Mouse (Mus musculus): ENCODE data around the gene Zbtb16.
A peak's percentile ranks its signal among the peaks of the same experiment; 100 is the strongest.

Gene Zbtb16

DNA sequence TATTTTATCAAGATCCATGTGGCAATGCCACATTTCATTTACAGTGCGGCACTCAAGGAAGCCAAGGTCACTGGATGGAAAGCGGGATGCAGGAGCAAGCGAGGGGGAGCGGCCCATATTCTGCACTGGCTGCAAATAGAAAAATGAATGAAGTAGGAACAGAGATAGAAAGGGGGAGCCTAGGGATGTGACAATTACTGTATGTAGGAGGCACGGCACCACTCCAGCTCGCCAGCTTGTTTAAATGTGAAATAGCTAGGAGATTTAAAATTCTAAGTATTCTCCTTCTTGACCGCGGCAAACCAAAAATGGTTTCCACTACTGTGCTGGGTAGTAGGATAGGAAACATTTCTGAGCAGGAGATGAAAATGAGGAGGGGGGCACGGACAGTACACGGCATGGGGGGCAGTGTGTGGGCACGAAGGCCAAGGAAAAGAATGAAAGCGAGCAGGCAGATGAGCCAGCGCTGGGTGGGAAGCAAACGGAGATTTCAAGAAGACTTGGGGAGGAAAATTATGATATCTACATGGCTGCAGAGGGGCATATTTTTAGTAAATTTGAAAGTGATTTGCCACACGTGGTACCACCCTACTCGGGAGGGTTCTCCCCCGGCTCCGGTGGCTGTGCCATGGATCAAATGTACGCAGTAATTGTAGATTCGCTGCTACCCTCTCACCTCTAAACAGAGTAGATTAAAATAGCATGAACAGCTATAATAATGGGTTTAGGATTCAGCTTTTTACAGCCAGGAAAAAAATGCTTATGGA lies 68.2 kb downstream of the Zbtb16 start:
- no peak for DNase-seq (ENCODE audit: low spot score in 2 of 2)

DNA sequence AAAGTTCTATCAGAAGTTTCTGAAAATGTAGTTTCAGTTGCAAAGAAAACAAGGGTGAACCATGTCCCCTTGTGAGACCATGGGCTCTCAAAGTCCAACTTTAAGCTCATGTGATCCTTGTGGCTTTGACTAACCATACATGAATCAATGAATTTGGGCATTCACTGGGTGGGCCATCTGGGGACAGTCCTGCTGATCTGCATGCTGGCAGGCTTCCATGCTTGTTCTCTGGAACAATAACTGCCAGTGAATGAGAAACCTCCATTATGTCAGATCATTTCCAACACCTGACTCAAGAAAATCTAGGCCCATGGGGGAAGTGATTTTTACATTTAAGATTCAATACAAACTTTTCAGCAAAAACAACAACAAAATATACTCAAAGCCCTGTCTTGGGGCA lies 70.1 kb downstream of the Zbtb16 start:
- no peak for DNase-seq (ENCODE audit: low spot score in 2 of 2)

DNA sequence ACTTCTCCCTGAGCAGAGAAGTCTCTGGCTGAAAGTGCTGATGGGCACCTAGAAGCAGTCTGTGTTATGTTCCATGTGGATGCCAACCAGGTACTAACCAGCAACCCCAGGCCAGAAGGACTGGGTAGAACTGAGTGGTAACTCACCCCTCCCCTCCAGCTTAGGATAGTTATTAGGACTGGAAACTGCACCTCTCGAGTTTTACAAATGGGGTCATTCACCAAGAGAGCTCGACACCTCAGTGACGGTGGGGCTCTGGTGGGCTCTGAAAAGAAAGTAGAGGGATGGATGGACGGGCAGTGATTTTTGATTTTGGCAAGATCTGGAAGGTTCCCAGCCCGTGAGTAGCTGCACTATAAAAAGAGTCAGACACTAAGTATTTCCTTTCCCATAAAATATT lies 71.7 kb downstream of the Zbtb16 start:
- DNase-seq (ENCODE audit: low spot score in 2 of 2) = no peak

DNA sequence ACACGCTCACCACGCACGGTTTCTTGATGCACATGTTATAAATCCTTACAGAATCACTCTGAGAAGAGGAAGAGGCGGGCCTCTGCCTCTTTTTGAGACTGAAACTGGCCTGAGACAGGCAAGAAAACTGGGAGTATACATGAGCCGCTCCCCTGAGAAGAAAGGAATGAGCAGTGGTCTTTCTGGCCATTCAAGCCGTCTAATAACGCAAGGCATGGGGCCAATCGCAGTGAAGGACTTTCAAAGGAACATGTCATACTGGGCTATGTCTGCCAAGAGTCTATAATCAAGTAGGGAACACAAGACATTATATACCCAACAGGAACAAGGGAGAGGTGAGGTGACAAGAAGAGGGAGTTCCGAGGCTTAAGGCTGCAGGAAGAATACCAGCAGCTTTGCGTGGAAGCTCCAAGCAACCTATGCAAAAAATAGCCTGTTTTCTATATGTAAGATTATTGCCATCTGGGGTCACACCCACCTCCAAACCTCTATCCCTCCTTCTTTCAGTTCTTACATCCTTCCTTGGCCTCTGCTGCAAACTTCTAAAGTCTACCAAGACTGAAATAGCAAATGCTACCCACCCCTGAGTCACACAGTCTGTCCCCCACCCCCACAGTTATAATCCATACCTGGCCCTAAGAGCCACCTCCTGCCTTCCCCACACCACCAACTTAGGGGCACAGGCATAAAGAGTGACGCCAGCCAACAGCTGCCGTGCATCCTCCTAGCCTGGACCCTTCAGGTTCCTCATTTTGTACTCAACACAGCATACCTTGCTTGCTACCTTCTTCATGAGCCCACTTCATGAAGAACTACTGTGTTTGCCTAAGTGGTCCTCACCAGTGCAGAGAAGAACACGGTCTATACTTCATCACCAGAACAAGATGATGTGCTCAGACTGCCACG lies 74.0 kb downstream of the Zbtb16 start:
- no peak for DNase-seq (ENCODE audit: low spot score in 2 of 2)

DNA sequence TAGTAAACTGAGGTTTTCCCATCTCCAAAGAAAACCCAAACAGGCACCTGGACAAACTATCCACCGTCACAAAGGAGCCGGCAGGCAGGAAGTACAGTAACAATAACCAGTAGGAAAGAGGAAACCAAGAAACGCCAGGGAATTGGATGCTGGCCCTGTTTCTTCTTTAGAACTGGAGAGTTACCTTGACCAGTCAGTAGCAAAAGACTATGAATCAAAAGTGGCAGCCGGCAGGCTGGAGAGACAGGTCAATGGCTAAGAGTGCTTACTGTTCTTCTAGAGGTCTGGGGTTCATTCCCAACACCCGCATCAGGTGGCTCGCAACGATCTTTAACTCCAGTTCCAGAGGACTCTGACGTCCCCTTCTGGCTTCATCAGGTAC lies 74.9 kb downstream of the Zbtb16 start:
- DNase-seq (ENCODE audit: low spot score in 2 of 2) = no peak

DNA sequence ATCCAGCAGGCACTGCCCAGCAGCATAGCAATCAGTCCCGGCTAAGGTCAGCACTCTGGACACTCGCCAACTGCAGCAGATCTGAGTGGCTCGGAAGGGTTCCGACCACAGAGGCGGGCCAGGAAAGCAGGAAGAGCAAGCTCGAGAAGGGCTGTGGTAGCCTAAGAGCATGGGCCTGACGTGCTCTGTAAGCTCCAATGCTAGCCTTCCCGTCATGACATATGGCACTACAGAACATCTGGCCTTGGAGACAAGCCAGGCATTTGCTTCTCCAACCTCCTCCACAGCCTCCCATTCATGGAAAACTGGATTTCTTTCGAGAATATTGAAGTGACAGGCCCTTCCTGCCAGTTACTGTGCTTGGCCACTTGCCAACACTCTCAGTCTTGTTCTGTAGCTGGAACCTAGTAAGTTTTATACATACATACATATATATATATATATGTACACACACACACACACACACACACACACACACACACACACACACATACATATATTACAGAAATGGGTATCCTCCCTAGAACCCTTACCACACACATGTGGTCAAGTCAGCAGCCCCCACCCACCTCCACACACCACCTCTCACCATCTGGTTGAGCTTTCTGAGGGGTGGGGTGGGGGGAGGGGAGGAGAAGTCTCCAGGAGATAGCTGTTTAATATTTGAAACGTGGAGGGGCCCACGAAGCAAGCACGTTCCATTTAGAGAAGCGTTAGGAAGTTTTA lies 75.4 kb downstream of the Zbtb16 start:
- peak; percentile 74 to 78 for DNase-seq (ENCODE audit: low spot score in 2 of 2)

DNA sequence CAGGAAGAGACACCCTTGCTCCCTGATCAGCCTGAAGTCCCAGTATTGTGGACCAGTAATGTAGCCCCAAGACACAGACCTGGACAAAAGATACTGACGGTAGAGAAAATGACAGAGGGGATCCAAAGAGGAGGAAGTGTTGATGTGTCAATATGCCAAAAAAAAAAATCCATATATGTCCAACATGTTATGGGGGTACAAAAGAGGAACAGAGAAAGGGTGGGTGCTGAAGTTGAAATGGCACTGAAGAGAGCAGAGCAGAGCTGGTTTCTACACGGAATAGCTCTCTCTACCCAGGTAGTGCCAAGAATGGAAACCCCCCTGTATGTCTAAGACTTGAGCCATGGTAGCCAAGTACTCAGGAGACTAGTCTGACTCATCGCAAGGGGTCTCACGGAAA lies 76.9 kb downstream of the Zbtb16 start:
- DNase-seq (ENCODE audit: low spot score in 2 of 2) = no peak

DNA sequence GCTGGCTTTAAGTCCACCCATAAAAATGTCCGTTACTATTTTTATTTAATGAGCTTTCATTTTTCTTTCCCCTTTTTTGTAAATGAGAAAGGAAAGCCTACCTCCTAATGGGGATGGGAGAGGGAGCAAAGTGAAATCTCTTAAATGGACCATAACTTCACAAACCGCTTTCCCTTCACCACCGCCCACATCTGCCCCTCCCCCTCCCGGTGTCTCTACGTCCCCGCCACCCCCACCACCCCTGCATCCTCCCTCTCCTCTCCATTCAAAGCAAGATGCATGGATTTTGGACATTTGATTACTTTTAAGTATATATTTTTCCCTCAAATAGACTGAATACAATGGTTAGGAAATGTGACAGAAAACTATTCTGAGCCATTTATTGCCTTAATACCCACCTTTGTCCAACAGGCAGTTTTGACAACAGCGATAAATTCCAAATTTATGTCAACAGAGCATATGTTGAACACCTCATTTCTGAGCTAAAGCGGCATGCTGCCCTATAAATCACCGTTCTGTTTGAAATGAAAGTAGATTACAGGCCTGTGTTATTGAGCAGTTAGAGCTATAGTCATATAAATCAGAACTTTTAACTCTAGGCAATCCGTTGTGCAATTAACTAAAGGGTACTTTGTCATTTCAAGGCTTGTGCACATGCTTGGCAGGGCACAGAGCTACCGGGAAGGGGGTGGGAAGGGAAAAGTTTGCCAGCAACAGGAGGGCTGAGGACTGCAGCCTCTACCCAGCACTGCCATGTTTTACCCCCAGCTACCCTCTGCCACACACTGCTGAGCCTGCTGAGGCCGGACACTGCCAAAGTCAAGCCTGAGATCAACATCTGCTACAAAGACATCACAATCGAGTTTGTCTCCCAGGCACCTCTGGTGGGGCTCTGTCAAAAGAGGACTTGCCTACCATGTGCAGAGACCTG lies 78.1 kb downstream of the Zbtb16 start:
- DNase-seq (ENCODE audit: low spot score in 2 of 2) = no peak

DNA sequence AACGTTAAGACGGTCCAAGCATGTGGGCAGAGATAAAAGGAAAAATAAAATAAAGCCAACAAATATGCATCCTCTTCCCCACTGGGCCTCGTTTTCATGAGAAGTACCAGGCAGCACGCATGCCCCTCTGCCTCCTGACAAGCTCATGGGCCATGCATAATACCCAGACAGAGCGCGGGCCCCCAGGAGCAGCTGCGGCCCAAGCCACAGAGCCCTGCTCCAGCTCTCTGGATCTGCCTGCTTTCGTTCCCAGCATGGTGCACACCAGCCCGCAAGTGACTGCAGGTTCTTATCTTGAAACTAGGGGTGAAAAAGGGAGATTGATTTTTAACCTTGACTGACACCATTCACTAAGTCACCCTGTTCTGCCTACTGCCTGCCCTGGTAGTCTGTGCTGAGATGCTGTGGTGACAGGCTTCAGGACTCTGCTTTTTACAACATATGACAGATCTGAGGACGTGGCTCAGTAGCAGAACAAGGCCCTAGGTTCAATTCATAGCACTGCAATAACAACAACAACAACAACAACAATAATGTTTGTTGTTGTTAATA lies 79.7 kb downstream of the Zbtb16 start:
- DNase-seq (ENCODE audit: low spot score in 2 of 2) = no peak

DNA sequence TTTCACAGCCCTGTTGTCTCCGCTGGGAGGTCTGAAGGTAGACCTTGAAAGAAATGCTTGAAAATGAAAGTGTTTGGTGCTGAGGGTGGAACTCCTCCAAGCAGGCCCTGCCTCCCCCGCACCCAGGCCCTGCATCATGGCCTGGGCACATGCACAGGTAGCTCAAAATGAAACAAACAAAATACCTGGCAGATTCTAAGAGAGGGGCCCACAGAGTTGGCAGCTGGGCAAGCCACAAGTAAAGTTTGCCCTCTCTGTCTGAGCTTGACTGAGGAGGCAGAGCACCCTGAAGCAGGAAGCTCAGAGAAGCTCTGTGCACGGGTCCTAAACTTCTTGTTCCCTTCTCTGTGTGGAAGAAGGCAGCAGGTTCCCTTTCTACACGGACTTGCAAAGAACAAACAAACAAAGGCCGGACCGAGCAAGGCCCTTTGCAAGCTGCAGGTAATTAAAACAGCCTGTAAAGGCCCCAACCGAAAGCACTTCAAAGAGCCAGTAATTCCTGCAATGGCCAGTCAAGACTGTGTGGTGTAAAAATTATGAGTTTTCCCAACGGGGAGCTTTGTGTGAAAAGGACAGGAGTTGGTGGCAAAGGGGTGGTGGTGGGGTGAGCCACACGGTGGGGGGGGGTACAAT lies 80.5 kb downstream of the Zbtb16 start:
- DNase-seq (ENCODE audit: low spot score in 2 of 2) = no peak

DNA sequence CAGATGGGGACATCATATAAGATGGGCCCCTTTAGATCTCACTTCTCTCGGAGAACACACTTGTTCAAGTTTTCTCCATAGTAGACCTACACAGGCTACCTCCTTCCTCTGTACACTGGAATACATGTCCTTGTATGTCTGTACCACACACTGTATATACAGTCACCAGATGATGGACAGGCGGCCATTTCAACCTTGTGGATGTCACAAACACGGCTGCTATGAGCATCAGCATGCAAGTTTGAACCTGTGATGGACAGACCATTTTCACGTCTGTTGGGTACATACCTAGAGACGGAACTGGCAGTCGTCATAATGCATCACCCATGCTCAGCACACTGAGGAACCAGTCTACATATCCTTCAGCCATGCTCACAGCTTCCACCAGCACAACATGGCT lies 81.6 kb downstream of the Zbtb16 start:
- DNase-seq (ENCODE audit: low spot score in 2 of 2) = no peak

DNA sequence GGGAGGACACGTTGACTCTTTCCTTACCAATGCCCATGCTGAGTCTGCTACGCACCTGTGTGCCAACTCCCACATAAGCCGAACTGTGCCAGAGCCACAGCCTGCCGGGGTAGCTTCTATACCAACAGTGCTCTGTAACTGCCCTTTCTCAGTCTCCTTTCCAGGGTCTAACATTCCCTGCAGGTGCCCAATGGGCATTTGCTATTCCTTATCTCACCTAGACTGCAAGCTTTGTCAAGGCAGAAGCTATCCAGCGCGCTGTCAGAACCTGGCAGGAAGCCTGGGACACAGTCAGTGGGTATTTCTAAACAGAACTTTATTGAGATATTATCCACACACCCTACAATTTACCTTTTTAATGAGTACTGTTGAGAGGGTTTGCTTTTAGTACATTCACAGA lies 82.1 kb downstream of the Zbtb16 start:
- no peak for DNase-seq (ENCODE audit: low spot score in 2 of 2)

DNA sequence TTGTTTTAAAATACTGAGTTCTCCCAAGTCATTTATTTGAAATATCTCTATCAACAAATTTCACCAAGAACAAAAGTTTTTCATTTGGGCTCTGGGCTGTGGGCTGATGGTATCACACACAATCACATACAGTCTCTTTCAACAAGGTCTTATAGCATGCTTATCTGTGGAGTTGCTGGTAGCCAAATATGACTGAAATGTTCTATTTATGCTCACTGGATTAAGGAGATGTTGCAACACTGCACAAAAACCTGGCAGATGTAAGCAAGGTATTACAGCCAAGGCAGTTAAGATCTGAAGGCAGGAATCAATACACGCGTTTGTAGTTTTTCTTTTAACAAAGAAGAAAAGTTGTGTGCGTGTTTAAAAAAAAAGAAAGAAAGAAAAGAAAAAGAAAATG lies 84.1 kb downstream of the Zbtb16 start:
- DNase-seq (ENCODE audit: low spot score in 2 of 2) = peak in 1 of 2 experiments; percentile 67

DNA sequence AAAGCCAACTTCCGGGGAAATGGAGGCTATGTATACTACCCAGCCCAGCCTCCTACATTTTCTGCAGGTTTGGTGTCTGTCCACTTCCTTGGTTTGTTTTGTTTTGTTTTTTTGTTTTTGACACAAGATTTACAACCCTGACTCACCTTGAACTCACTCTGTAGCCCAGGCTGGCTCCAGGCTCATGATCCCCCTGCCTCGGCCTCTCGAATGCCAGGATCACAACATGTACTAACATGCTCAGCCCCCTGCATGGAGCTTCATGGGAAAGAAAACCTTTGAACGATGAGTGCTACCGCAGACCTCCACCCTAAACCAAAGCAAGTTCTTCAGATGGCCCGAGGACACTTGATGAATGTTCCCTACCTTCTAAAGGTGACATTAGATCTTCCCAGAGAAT lies 86.4 kb downstream of the Zbtb16 start:
- no peak for DNase-seq (ENCODE audit: low spot score in 2 of 2)

DNA sequence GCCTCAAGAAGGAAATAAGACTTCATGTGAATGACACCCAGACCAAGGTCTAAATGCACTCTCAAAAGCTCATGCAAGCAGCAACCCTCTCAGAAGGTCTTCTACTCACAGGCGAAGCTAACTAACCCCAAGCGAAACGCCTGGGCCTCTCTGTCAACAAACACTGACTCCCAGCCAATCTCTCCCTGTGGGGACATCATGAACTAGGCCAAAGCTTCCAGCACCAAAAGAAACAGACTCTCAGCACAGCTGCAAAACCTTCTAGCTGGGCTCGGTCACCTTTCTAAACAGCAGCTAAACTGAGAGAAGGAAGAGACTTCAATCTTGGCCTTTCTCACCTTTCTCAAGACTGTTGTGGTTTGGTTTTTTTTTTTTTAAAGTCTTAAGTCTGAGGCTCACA lies 86.9 kb downstream of the Zbtb16 start:
- DNase-seq (ENCODE audit: low spot score in 2 of 2) = peak; percentile 83 to 85

DNA sequence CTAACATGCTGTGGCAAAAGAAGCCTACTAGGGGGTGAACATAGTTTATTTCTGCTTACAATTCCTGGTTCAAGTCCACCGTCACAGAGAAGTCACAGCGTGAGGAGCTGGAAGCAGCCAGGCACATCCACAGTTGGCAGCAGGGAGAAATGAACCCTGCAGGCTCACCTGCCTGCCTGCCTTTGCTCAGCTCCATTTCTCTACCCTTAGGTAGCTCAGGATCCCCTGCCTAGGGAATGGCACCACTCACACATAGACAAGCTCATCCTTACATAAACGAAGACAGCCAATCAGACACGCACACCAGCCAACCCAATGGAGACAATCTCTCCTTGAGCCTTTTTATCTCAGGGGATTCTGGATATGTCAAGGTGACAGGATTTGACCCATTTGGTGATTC lies 87.3 kb downstream of the Zbtb16 start:
- DNase-seq (ENCODE audit: low spot score in 2 of 2) = no peak

DNA sequence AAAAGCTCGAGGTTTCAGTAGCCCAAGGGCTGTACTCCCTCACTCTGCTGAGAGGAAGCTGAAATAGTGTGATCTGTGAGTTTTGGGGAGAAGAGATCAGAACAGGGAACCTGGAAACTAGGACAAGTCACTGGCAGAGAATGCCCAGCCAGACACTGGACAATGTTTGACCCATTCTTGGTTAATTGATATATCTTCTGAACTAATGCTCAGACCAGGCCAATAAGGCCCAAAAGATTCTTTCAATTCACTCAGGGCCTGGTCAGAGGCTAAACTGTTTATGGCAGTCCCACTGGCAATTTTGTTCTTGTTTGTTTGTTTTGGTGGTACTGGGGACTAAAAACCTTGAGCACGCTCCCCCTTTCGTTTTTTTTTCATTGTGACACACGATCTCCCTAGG lies 87.8 kb downstream of the Zbtb16 start:
- DNase-seq (ENCODE audit: low spot score in 2 of 2) = no peak

DNA sequence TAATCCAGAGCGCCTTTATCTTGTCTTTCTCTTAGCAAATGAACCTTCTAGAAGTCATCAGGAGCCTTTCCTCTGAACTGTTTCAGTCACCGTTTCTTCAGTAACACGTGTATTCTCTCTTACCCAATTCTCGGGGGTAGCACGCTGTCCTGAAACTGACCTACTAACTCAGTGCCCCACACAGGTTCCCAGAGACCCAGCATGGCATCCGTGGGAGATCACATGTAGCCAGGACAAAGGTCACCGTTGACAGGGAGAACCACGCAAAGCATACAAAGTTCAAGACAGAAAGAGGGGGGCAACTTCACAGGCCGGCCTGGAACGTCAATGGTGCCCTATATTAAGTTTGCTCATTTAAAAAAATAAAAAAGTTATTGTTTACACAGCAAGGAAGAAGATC lies 89.5 kb downstream of the Zbtb16 start:
- no peak for DNase-seq (ENCODE audit: low spot score in 2 of 2)

DNA sequence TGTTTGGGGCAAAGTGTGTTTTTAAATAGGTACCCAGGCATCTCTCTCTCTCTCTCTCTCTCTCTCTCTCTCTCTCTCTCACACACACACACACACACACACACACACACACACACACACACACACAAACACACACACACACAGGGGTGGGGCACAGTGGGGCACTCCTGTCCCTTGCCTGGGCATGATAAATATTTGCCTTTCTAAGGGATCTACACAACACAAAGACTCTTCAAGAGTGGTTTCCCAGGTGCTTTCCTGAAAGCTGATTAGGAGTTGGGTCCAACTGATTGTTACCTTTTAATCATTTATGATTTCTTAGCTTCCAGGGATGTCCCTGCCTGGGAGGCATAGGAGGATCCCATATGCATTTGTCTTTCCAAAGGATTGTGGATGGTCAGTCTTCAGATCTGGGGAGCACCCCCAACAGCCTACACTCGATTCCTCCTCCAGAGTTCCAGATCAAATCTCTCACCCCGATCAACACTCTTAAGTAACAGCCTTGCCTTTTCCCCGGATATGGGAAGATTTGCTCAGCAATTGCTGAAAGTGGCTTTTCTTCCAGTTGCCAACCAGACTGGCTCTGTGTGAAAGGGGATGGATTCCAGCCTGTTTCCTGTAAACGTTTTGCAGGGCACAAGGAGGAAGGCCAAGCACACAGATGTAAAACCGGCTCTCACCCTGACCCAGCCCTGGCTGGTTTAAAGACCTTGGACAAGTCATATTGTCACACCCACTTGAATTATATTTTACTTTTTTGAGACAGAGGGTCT lies 90.5 kb downstream of the Zbtb16 start:
- no peak for DNase-seq (ENCODE audit: low spot score in 2 of 2)

DNA sequence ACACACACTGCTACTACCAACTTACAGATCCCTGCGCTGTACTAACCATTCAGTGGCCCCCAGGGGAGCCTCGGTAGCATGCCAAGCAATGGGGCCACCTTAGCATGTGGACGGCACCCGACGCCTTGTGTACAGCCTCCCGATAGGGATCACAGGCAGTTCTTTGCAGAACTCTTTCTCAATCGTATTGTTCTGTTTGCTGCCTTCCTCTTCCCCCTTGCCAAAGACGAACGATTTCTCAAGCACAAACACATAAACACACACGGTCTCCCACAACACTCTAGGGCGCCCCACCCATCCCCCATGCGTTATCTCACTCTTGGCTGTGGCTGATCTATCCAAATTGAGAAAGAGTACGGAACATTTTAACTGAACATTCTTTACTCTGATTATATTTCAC lies 91.1 kb downstream of the Zbtb16 start:
- peak; percentile 88 to 90 for DNase-seq (ENCODE audit: low spot score in 2 of 2)

Measured in heart, adult 9 months (tissue).